27 mouse cellular contexts compared by ENCODE assay signal in the genomic region with DNA sequence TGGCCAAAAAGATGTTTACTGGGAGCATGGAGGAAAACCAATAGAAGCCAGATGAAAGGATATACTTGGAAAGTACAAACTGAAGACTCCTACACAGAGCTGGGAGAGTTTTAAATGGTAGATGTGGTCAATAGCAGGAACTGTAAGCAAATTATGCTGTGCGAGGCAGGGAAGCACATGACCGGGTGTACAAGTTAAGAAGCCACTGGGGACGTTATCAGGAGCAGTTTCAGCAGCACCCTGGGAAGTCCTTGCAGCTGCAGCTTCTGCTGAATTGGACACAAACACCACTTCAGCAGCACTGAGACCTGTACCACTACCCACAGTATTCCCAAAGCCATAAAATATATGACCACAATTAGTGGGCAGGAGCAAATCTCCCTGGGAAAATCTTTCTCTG. TPM values are rescaled to one million over a fixed set of nuclear protein-coding genes. Genes with fewer than 3 reads are reported as not detected.
DNase-seq lines count a peak whose midpoint lies in the region; ATAC-seq and TF ChIP-seq lines count a peak whose summit lies in the region.
"Had no signal": no experiment of that assay in that cellular context is flagged by ENCODE, and none has a peak within 500 bp of the region (broad histone marks: within the 10 kb centered on the region; RNA-seq: fewer than 3 reads in every experiment).

No protein-coding gene starts in this region.

- no peak for ATAC-seq in embryonic facial prominence, embryonic 14.5 days (ENCODE audit: low read depth)
- 0 out of 2 replicates have a peak, but pooled peaks have one; percentile 28 for ATAC-seq in lung, embryonic 14.5 days (ENCODE audit: insufficient read depth)
- ATAC-seq in intestine, embryonic 16.5 days, result peak; percentile 74
- ATAC-seq: forebrain, embryonic 15.5 days had no signal

- H3K9ac ChIP-seq in embryonic facial prominence, embryonic 14.5 days (ENCODE audit: low read depth, low read length), result no peak overlapping the region
- no peak overlapping the region for H3K9ac ChIP-seq in lung, embryonic 14.5 days
- no peak overlapping the region for H3K9ac ChIP-seq in intestine, embryonic 16.5 days (ENCODE audit: low read depth, low read length)
- H3K9ac ChIP-seq: embryonic facial prominence, embryonic 15.5 days; forebrain, embryonic 12.5 days; forebrain, embryonic 15.5 days; heart, embryonic 13.5 days; hindbrain, embryonic 14.5 days had no signal

- no peak overlapping the region for H3K27ac ChIP-seq in embryonic facial prominence, embryonic 14.5 days (replicated peaks; ENCODE audit: low read depth, low read length)
- no peak overlapping the region for H3K27ac ChIP-seq in embryonic facial prominence, embryonic 10.5 days (replicated peaks)
- no peak overlapping the region for H3K27ac ChIP-seq in lung, embryonic 14.5 days (ENCODE audit: low read depth)
- no peak overlapping the region for H3K27ac ChIP-seq in intestine, embryonic 16.5 days (ENCODE audit: low read length)
- no peak overlapping the region for H3K27ac ChIP-seq in thymus, adult 2 months (ENCODE audit: control insufficient read depth, insufficient read depth, low read length)
- H3K27ac ChIP-seq in kidney, adult 2 months (ENCODE audit: insufficient read depth, low read depth, low read length), result no peak overlapping the region
- H3K27ac ChIP-seq: embryonic facial prominence, embryonic 15.5 days; forebrain, embryonic 12.5 days; forebrain, embryonic 15.5 days; heart, adult 2 months; heart, embryonic 10.5 days; heart, embryonic 13.5 days; hindbrain, embryonic 14.5 days had no signal

- no peaks in the 10 kb centered on the region for H3K36me3 ChIP-seq in embryonic facial prominence, embryonic 14.5 days (ENCODE audit: control insufficient read depth, insufficient read depth, low read length)
- no peaks in the 10 kb centered on the region for H3K36me3 ChIP-seq in embryonic facial prominence, embryonic 10.5 days (replicated peaks)
- H3K36me3 ChIP-seq in lung, embryonic 14.5 days (ENCODE audit: insufficient read depth), result no peaks in the 10 kb centered on the region
- H3K36me3 ChIP-seq in intestine, embryonic 16.5 days (ENCODE audit: control insufficient read depth, insufficient read depth, low read length), result no peaks in the 10 kb centered on the region
- no peaks in the 10 kb centered on the region for H3K36me3 ChIP-seq in thymus, adult 2 months (ENCODE audit: control insufficient read depth, insufficient read depth, low read length)
- H3K36me3 ChIP-seq in kidney, adult 2 months (ENCODE audit: control insufficient read depth, insufficient read depth, low read length), result no peaks in the 10 kb centered on the region
- H3K36me3 ChIP-seq: embryonic facial prominence, embryonic 15.5 days; forebrain, embryonic 12.5 days; forebrain, embryonic 15.5 days; heart, embryonic 10.5 days; heart, embryonic 13.5 days had no signal

- H3K4me3 ChIP-seq in embryonic facial prominence, embryonic 14.5 days (ENCODE audit: low read depth, low read length), result no peak overlapping the region
- H3K4me3 ChIP-seq in embryonic facial prominence, embryonic 10.5 days, result no peak overlapping the region
- H3K4me3 ChIP-seq in lung, embryonic 14.5 days (ENCODE audit: low read depth, low read length), result no peak overlapping the region
- H3K4me3 ChIP-seq in intestine, embryonic 16.5 days (ENCODE audit: low read length), result no peak overlapping the region
- H3K4me3 ChIP-seq in thymus, adult 2 months (ENCODE audit: control insufficient read depth, insufficient read depth, low read length), result no peak overlapping the region
- H3K4me3 ChIP-seq in kidney, adult 2 months (ENCODE audit: insufficient read depth, low read depth, low read length), result no peak overlapping the region
- H3K4me3 ChIP-seq: embryonic facial prominence, embryonic 15.5 days; forebrain, embryonic 12.5 days; forebrain, embryonic 15.5 days; heart, adult 2 months; heart, embryonic 10.5 days; heart, embryonic 13.5 days had no signal

- no peak overlapping the region for H3K4me2 ChIP-seq in embryonic facial prominence, embryonic 14.5 days (ENCODE audit: low read depth, low read length)
- H3K4me2 ChIP-seq in lung, embryonic 14.5 days, result no peak overlapping the region
- no peak overlapping the region for H3K4me2 ChIP-seq in intestine, embryonic 16.5 days (ENCODE audit: low read depth, low read length)
- H3K4me2 ChIP-seq: embryonic facial prominence, embryonic 15.5 days; forebrain, embryonic 12.5 days; forebrain, embryonic 15.5 days; heart, embryonic 13.5 days; hindbrain, embryonic 14.5 days had no signal

- DNase-seq in embryonic facial prominence, embryonic 14.5 days (ENCODE audit: low spot score), result peak; percentile 12
- no peak for DNase-seq in embryonic facial prominence, embryonic 10.5 days (ENCODE audit: low spot score)
- no peak for DNase-seq in lung, embryonic 14.5 days
- no peak for DNase-seq in lung, postnatal 36 days
- peak; percentile 4 for DNase-seq in A20 (ENCODE audit: low read depth, low spot score)
- DNase-seq in thymus, adult 2 months, result no peak
- DNase-seq in kidney, adult 2 months, result no peak
- DNase-seq: adrenal gland, adult 2 months; adrenal gland, postnatal 14 days; B cell, adult 2 months; cerebellum, adult 11 months; cerebellum, adult 2 months; cerebellum, postnatal 10 days; cerebellum, postnatal 36 days; embryo, embryonic 11 days; gastrocnemius, postnatal 10 days; gastrocnemius, postnatal 36 days; heart, adult 2 months; heart, postnatal 14 days; heart, postnatal 4 days had no signal

- no peak for TF ChIP-seq CTCF in lung, embryonic 14.5 days (IDR thresholded peaks at IDR 0.05; ENCODE audit: low read depth)
- no peak for TF ChIP-seq CTCF in thymus, adult 2 months (IDR thresholded peaks at IDR 0.05; ENCODE audit: borderline replicate concordance, control insufficient read depth, extremely low read depth, insufficient read depth, low read length, poor library complexity)
- no peak for TF ChIP-seq CTCF in kidney, adult 2 months (conservative IDR thresholded peaks at IDR 0.05; ENCODE audit: insufficient read depth, insufficient read length, low read depth, low read length)

- H3K27me3 ChIP-seq in embryonic facial prominence, embryonic 14.5 days (replicated peaks; ENCODE audit: control insufficient read depth, insufficient read depth, low read length), result no peaks in the 10 kb centered on the region
- no peaks in the 10 kb centered on the region for H3K27me3 ChIP-seq in embryonic facial prominence, embryonic 10.5 days (replicated peaks; ENCODE audit: low read depth, poor library complexity, severe bottlenecking)
- H3K27me3 ChIP-seq in lung, embryonic 14.5 days (ENCODE audit: insufficient read depth, low read length), result no peaks in the 10 kb centered on the region
- no peaks in the 10 kb centered on the region for H3K27me3 ChIP-seq in intestine, embryonic 16.5 days (replicated peaks; ENCODE audit: control insufficient read depth, insufficient read depth, low read length)
- H3K27me3 ChIP-seq in thymus, adult 2 months (ENCODE audit: control insufficient read depth, insufficient read depth, low read length), result no peaks in the 10 kb centered on the region
- H3K27me3 ChIP-seq in kidney, adult 2 months (replicated peaks; ENCODE audit: control insufficient read depth, insufficient read depth, low read length), result no peaks in the 10 kb centered on the region
- H3K27me3 ChIP-seq: embryonic facial prominence, embryonic 15.5 days; forebrain, embryonic 12.5 days; forebrain, embryonic 15.5 days; heart, embryonic 13.5 days had no signal

- no peaks in the 10 kb centered on the region for H3K9me3 ChIP-seq in embryonic facial prominence, embryonic 14.5 days (ENCODE audit: control insufficient read depth, low read length)
- H3K9me3 ChIP-seq in embryonic facial prominence, embryonic 10.5 days, result no peaks in the 10 kb centered on the region
- H3K9me3 ChIP-seq in lung, embryonic 14.5 days (ENCODE audit: low read depth, low read length), result no peaks in the 10 kb centered on the region
- H3K9me3 ChIP-seq in intestine, embryonic 16.5 days (ENCODE audit: control insufficient read depth, low read length), result no peaks in the 10 kb centered on the region
- H3K9me3 ChIP-seq: embryonic facial prominence, embryonic 15.5 days; forebrain, embryonic 12.5 days; forebrain, embryonic 15.5 days; heart, embryonic 10.5 days; heart, embryonic 13.5 days had no signal

- TF ChIP-seq POLR2A in thymus, adult 2 months (IDR thresholded peaks at IDR 0.05; ENCODE audit: control insufficient read depth, extremely low read depth, insufficient read depth, low read length, poor library complexity), result no peak
- TF ChIP-seq POLR2A in kidney, adult 2 months (IDR thresholded peaks at IDR 0.05; ENCODE audit: low read depth, low read length), result no peak

- H3K4me1 ChIP-seq in embryonic facial prominence, embryonic 14.5 days (ENCODE audit: control insufficient read depth, insufficient read depth, low read length), result no peaks in the 10 kb centered on the region
- H3K4me1 ChIP-seq in embryonic facial prominence, embryonic 10.5 days, result no peaks in the 10 kb centered on the region
- H3K4me1 ChIP-seq in lung, embryonic 14.5 days (ENCODE audit: insufficient read depth), result no peaks in the 10 kb centered on the region
- H3K4me1 ChIP-seq in intestine, embryonic 16.5 days (ENCODE audit: control insufficient read depth, insufficient read depth, low read length), result no peaks in the 10 kb centered on the region
- H3K4me1 ChIP-seq in thymus, adult 2 months (replicated peaks; ENCODE audit: control insufficient read depth, insufficient read depth, low read length), result no peaks in the 10 kb centered on the region
- H3K4me1 ChIP-seq in kidney, adult 2 months (ENCODE audit: control insufficient read depth, insufficient read depth, low read length), result no peaks in the 10 kb centered on the region
- H3K4me1 ChIP-seq: embryonic facial prominence, embryonic 15.5 days; forebrain, embryonic 12.5 days; forebrain, embryonic 15.5 days; heart, embryonic 10.5 days had no signal

- WGBS in embryonic facial prominence, embryonic 14.5 days, result 74% methylated on average over 3 of the region's 3 CpGs
- WGBS in embryonic facial prominence, embryonic 10.5 days, result 85% methylated on average over 3 of the region's 3 CpGs
- 58% methylated on average over 3 of the region's 3 CpGs for WGBS in lung, embryonic 14.5 days
- WGBS in intestine, embryonic 16.5 days, result 38% methylated on average over 3 of the region's 3 CpGs
- whole genome bisulfite sequencing in thymus, adult 2 months, result 53% methylated on average over 3 of the region's 3 CpGs
- 32% methylated on average over 3 of the region's 3 CpGs for WGBS in kidney, adult 2 months

RNA-seq across cellular contexts. Expression of a gene that starts 31.8 kb away (rescaled TPM):
- 4.1 and 5.7 TPM in 2 replicates for polyA plus RNA-seq in embryonic facial prominence, embryonic 14.5 days (2014; fragmentation: Nextera tagmentation; extraction: Ambion mirVana)
- 1.4 and 3.3 TPM in 2 replicates for polyA plus RNA-seq in embryonic facial prominence, embryonic 10.5 days (2016; fragmentation: Nextera tagmentation; extraction: Ambion mirVana)
- 0.08 and 0.32 TPM in 2 replicates for polyA plus RNA-seq in lung, embryonic 14.5 days (2014; fragmentation: Nextera tagmentation; extraction: Ambion mirVana)
- polyA plus RNA-seq in intestine, embryonic 16.5 days (2015; fragmentation: Nextera tagmentation; extraction: Ambion mirVana), result 0.84 and 1.4 TPM in 2 replicates
- polyA plus RNA-seq in thymus, adult 2 months (2012; rRNA removed), result 0.15 and 0.18 TPM in 2 replicates
- polyA plus RNA-seq in kidney, adult 2 months (2012; rRNA removed), result 0.07 and 0.11 TPM in 2 replicates

Comparison
In these comparisons a context has a peak if more than half of its experiments do, and no peak if none do; other contexts are left out.
1. DNase-seq: peak in embryonic facial prominence, embryonic 14.5 days (single experiment) and A20 (single experiment); none in embryonic facial prominence, embryonic 10.5 days (single experiment), lung, embryonic 14.5 days (single experiment), lung, postnatal 36 days (single experiment), thymus, adult 2 months (single experiment) and kidney, adult 2 months (single experiment).